Mouse (Mus musculus) neural tube, embryonic 15.5 days (tissue): Measurements from ENCODE around the gene Olfr199. TPM values are rescaled to one million over a fixed set of nuclear protein-coding genes. Genes with fewer than 3 reads are reported as not detected.
"Not testable (repeated sequence)": the region's sequence is repeated elsewhere in the genome, so short reads cannot be mapped to it uniquely, and the experiment has no call there.

Experiments
- ATAC-seq: fragments of 200-750 bp; cut with Nextera tagmentation; 2 replicates; pipeline ENCODE4 v1.8.0; 2017; ENCODE audit warnings: mild to moderate bottlenecking, moderate TSS enrichment, moderate library complexity; ENCODE audit not compliant: low FRiP score
- H3K27ac ChIP-seq: fragments of 300-500 bp; sonication (generic); replicated peaks from 2 replicates; pipeline ENCODE4 v1.5.1; 2015; ENCODE audit warnings: mild to moderate bottlenecking, inconsistent platforms
- H3K27me3 ChIP-seq: fragments of 300-500 bp; sonication (generic); replicated peaks from 2 replicates; pipeline ENCODE4 v1.6.1; 2015; ENCODE audit warnings: inconsistent platforms
- H3K36me3 ChIP-seq: fragments of 300-500 bp; sonication (generic); 2 replicates; pipeline ENCODE4 v1.6.1; 2015; ENCODE audit warnings: inconsistent platforms
- H3K4me1 ChIP-seq: fragments of 300-500 bp; sonication (generic); 2 replicates; pipeline ENCODE4 v1.6.1; 2015; ENCODE audit warnings: inconsistent platforms
- H3K4me2 ChIP-seq: fragments of 300-500 bp; sonication (generic); 2 replicates; pipeline ENCODE4 v1.6.1; 2015; ENCODE audit warnings: inconsistent platforms, mild to moderate bottlenecking, moderate library complexity
- H3K4me3 ChIP-seq: fragments of 300-500 bp; sonication (generic); replicated peaks from 2 replicates; pipeline ENCODE4 v1.5.1; 2015; ENCODE audit warnings: mild to moderate bottlenecking, inconsistent platforms
- H3K9ac ChIP-seq: fragments of 300-500 bp; sonication (generic); replicated peaks from 2 replicates; pipeline ENCODE4 v1.6.1; 2015; ENCODE audit warnings: mild to moderate bottlenecking, inconsistent platforms
- H3K9me3 ChIP-seq: fragments of 300-500 bp; sonication (generic); replicated peaks from 2 replicates; pipeline ENCODE4 v1.6.1; 2016; ENCODE audit warnings: inconsistent platforms
- WGBS: fragments of 180-500 bp; shearing (Covaris S2); methylation state at CpG from one replicate; pipeline ENCODE4 v1.1.7; 2015; ENCODE audit warnings: mixed read lengths; 5-methylcytosine and 5-hydroxymethylcytosine counted together
- polyA plus RNA-seq: library from polyadenylated mRNA; unstranded; fragments of >200 nt; fragmentation: Nextera tagmentation; extraction: Ambion mirVana; gene quantifications from 2 replicates; pipeline ENCODE4 v1.2.1, GENCODE M21; 2015

Olfr199 gene
- not detected in 2 replicates for polyA plus RNA-seq

GRCm38 (mm10) chr16:59219667-59220066 is at the start of gene Olfr199:
TSS of gene Olfr199 (minus strand) at chr16:59219767.
- H3K4me2 ChIP-seq, H3K4me1 ChIP-seq, H3K36me3 ChIP-seq, H3K27me3 ChIP-seq, H3K4me3 ChIP-seq, ATAC-seq, H3K27ac ChIP-seq, H3K9ac ChIP-seq, H3K9me3 ChIP-seq: not testable (repeated sequence)
- WGBS = 73% methylated on average over 1 of the region's 1 CpGs

GRCm38 (mm10) chr16:59269097-59269496 is 49.5 kb upstream of the Olfr199 start:
- H3K36me3 ChIP-seq, H3K4me1 ChIP-seq, H3K4me2 ChIP-seq, H3K9ac ChIP-seq, H3K27ac ChIP-seq, H3K27me3 ChIP-seq, ATAC-seq, H3K9me3 ChIP-seq, H3K4me3 ChIP-seq: not testable (repeated sequence)
- 81% methylated on average over 4 of the region's 4 CpGs for WGBS

GRCm38 (mm10) chr16:59249684-59250083 is 30.1 kb upstream of the Olfr199 start:
- no peak for ATAC-seq
- Histone ChIP-seq H3K4me3 (no peak overlapping the region), H3K27me3 (no peaks in the 10 kb centered on the region), H3K9ac (no peak overlapping the region), H3K4me2 (no peak overlapping the region), H3K36me3 (no peaks in the 10 kb centered on the region), H3K27ac (no peak overlapping the region), H3K9me3 (no peaks in the 10 kb centered on the region), H3K4me1 (no peaks in the 10 kb centered on the region)
- WGBS = 89% methylated on average over 17 of the region's 17 CpGs

GRCm38 (mm10) chr16:59217861-59218260 is 1.7 kb downstream of the Olfr199 start:
- H3K9ac ChIP-seq, H3K36me3 ChIP-seq, H3K4me1 ChIP-seq, H3K27ac ChIP-seq, ATAC-seq, H3K27me3 ChIP-seq, H3K9me3 ChIP-seq, H3K4me2 ChIP-seq, H3K4me3 ChIP-seq: not testable (repeated sequence)
- WGBS = 82% methylated on average over 3 of the region's 3 CpGs

- not testable (repeated sequence) for H3K4me3 ChIP-seq, H3K27ac ChIP-seq, H3K4me1 ChIP-seq, H3K9ac ChIP-seq, H3K9me3 ChIP-seq, ATAC-seq, H3K27me3 ChIP-seq, H3K4me2 ChIP-seq, H3K36me3 ChIP-seq
- WGBS = 67% methylated on average over 1 of the region's 1 CpGs
Observed at GRCm38 (mm10) chr16:59203433-59203832, 16.1 kb downstream of the Olfr199 start, which contains the start of gene Olfr198. TSS of gene Olfr198 (minus strand) at chr16:59203533.

- Histone ChIP-seq H3K27ac (no peak within 1 kb of the TSS), H3K4me2 (no peak within 1 kb of the TSS), H3K9me3 (no peaks in the 10 kb centered on the region), H3K36me3 (no peaks in the 10 kb centered on the region), H3K4me1 (no peaks in the 10 kb centered on the region), H3K4me3 (no peak within 1 kb of the TSS), H3K27me3 (no peaks in the 10 kb centered on the region), H3K9ac (no peak within 1 kb of the TSS)
- WGBS = 81% methylated on average over 3 of the region's 3 CpGs
- ATAC-seq = no peak
Observed at GRCm38 (mm10) chr16:59170354-59170753, 49.2 kb downstream of the Olfr199 start, which contains the start of gene Olfr196. TSS of gene Olfr196 (minus strand) at chr16:59170454.

Other genes with a start within 250 kb of the Olfr199 start
- not detected in 2 replicates for gene Olfr183, start 224.4 kb downstream of the Olfr199 start, polyA plus RNA-seq
- not detected in 2 replicates for gene Olfr186, start 189.5 kb downstream of the Olfr199 start, polyA plus RNA-seq
- gene Olfr187, start 180.0 kb downstream of the Olfr199 start, polyA plus RNA-seq = not detected in 2 replicates
- gene Olfr190, start 141.8 kb downstream of the Olfr199 start, polyA plus RNA-seq = not detected in 2 replicates
- gene Olfr191, start 129.9 kb downstream of the Olfr199 start, polyA plus RNA-seq = not detected in 2 replicates
- not detected in 2 replicates for gene Olfr193, start 107.9 kb downstream of the Olfr199 start, polyA plus RNA-seq
- not detected in 2 replicates for gene Olfr194, start 98.7 kb downstream of the Olfr199 start, polyA plus RNA-seq
- gene Olfr195, start 72.7 kb downstream of the Olfr199 start, polyA plus RNA-seq = not detected in 2 replicates
- gene Olfr196, start 49.3 kb downstream of the Olfr199 start, polyA plus RNA-seq = not detected in 2 replicates
- gene Olfr198, start 16.2 kb downstream of the Olfr199 start, polyA plus RNA-seq = not detected in 2 replicates
- gene Olfr201, start 52.9 kb upstream of the Olfr199 start, polyA plus RNA-seq = not detected in 2 replicates
- not detected in 2 replicates for gene Olfr202, start 67.0 kb upstream of the Olfr199 start, polyA plus RNA-seq
- not detected in 2 replicates for gene Olfr203, start 79.1 kb upstream of the Olfr199 start, polyA plus RNA-seq
- gene Olfr204, start 98.5 kb upstream of the Olfr199 start, polyA plus RNA-seq = not detected in 2 replicates
- not detected in 2 replicates for gene Olfr205, start 111.4 kb upstream of the Olfr199 start, polyA plus RNA-seq
- not detected in 2 replicates for gene Olfr206, start 129.5 kb upstream of the Olfr199 start, polyA plus RNA-seq
- not detected in 2 replicates for gene Olfr209, start 144.2 kb upstream of the Olfr199 start, polyA plus RNA-seq
- gene Gabrr3, start 187.6 kb upstream of the Olfr199 start, polyA plus RNA-seq = not detected in 2 replicates